Mouse (Mus musculus) left cerebral cortex, adult 18-20 months (tissue): Measurements from ENCODE around the gene Gnat1. TPM values are rescaled to one million over a fixed set of nuclear protein-coding genes. Genes with fewer than 3 reads are reported as not detected.

Experiments
- DNase-seq, 2 experiments: peaks; one replicate each; pipeline ENCODE4 v3.0.0; 2021 to 2022; ENCODE audit warnings: low spot score in 2 of 2, mixed read lengths in 1 of 2
- total RNA-seq, 2 experiments: library from RNA; stranded (reverse); gene quantifications; 2 replicates each; pipeline ENCODE4 v1.2.3; 2021

The Gnat1 gene
- total RNA-seq, 2 experiments from 2014 or later: 0.35 to 0.73 TPM

- no peak for DNase-seq
Observed at GRCm38 (mm10) chr9:107628721-107629410, 50.6 kb downstream of the Gnat1 start.

DNA sequence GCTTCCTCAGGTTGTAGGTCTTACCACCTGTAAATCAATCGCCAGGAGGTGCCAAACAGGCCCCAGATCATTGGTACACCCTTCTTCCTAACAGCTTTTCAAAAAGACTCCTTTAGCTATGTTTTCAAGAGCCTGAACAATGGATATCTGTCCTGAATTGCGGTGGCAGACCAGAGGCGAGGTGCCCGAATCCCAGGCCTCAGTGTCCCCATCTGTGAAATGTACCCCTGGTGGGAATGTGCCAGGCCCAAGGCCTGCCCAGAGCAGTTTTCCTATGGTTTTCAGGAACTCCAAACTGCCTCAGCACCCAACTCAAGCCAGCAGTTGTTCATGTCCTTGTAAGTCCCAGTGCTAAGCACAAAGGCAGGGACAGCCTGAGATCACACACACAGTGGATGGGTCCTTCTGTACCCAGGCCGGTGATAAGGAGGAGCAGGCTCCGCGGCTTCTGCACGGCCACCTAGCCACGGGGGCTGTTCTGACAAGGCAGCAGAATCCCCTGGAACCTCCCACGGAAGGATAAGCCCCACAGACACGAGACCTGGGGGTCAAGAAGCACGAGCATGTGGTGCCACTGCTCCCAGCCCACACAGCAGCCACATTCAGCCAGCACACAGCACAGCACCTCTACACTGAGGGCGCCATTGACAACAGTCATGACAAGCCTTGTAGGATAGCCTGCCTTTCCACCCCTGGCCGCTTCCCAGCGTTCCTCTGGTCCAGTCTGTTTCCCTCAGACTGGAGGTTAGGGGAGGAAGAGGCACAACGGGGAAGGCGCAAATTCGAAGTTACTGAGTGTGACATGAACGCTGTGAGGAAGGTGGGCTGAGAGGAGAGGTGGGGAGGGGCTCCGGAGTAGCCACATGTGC, 51.9 kb downstream of the Gnat1 start:
- no peak for DNase-seq

- DNase-seq: peak; percentile 69 to 79
Observed at GRCm38 (mm10) chr9:107626844-107627277, 52.7 kb downstream of the Gnat1 start.

GRCm38 (mm10) chr9:107626158-107626843, 53.2 kb downstream of the Gnat1 start:
- DNase-seq: no peak

- DNase-seq: no peak
Observed at GRCm38 (mm10) chr9:107625351-107626128, 54.0 kb downstream of the Gnat1 start.

- DNase-seq: no peak
Observed at GRCm38 (mm10) chr9:107624951-107625350, 54.6 kb downstream of the Gnat1 start.

- no peak for DNase-seq
Observed at GRCm38 (mm10) chr9:107624539-107624938, 55.0 kb downstream of the Gnat1 start.

Other genes with a start within 250 kb of the Gnat1 start
- gene Tmem115, start 145.8 kb downstream of the Gnat1 start, total RNA-seq: 10 to 100 TPM; 36.0 to 38.5 TPM
- 10 to 100 TPM; 14.3 to 16.2 TPM for gene Cyb561d2, start 137.5 kb downstream of the Gnat1 start, total RNA-seq
- gene Nprl2, start 137.5 kb downstream of the Gnat1 start, total RNA-seq: 10 to 100 TPM; 42.2 to 43.6 TPM
- gene Zmynd10, start 132.4 kb downstream of the Gnat1 start, total RNA-seq: 1 to 10 TPM; 6.1 to 7.2 TPM
- 10 to 100 TPM; 19.5 to 20.3 TPM for gene Rassf1, start 128.2 kb downstream of the Gnat1 start, total RNA-seq
- 100 to 1,000 TPM; 104 to 108 TPM for gene Tusc2, start 116.5 kb downstream of the Gnat1 start, total RNA-seq
- 10 to 100 TPM; 13.0 to 15.5 TPM for gene Hyal2, start 111.8 kb downstream of the Gnat1 start, total RNA-seq
- gene Hyal1, start 102.8 kb downstream of the Gnat1 start, total RNA-seq: 1 to 10 TPM; 6.3 to 7.2 TPM
- 10 to 100 TPM; 10.1 to 13.4 TPM for gene Naa80, start 100.8 kb downstream of the Gnat1 start, total RNA-seq
- gene Hyal3, start 98.9 kb downstream of the Gnat1 start, total RNA-seq: 1 to 10 TPM; 1.6 TPM
- 10 to 100 TPM; 11.3 to 11.9 TPM for gene Ifrd2, start 92.1 kb downstream of the Gnat1 start, total RNA-seq
- gene Sema3b, start 70.5 kb downstream of the Gnat1 start, total RNA-seq: 1 to 10 TPM; 3.5 to 4.5 TPM
- gene Gnai2, start 44.3 kb downstream of the Gnat1 start, total RNA-seq: 100 to 1,000 TPM; 222 to 239 TPM
- 10 to 100 TPM; 66.6 to 84.4 TPM for gene Slc38a3, start 10.2 kb downstream of the Gnat1 start, total RNA-seq
- gene Sema3f, start 30.8 kb upstream of the Gnat1 start, total RNA-seq: 10 to 100 TPM; 13.1 to 13.9 TPM
- gene Rbm5, start 91.3 kb upstream of the Gnat1 start, total RNA-seq: 100 to 1,000 TPM; 120 to 133 TPM
- 10 to 100 TPM; 54.0 to 57.3 TPM for gene Rbm6, start 193.5 kb upstream of the Gnat1 start, total RNA-seq
- gene Mon1a, start 208.4 kb upstream of the Gnat1 start, total RNA-seq: 10 to 100 TPM; 27.1 to 28.1 TPM
- gene Mst1r, start 227.2 kb upstream of the Gnat1 start, total RNA-seq: 1 to 10 TPM in 1 of 2 experiments, under 1 TPM in 1; 0.89 to 1.2 TPM
- gene Actl11, start 248.8 kb upstream of the Gnat1 start, total RNA-seq: not detected